Mouse (Mus musculus): ENCODE measurements around the gene Cav1.

Gene Cav1

GRCm38 (mm10) chr6:17317167-17317524 is 11.0 kb downstream of the Cav1 start:
- DNase-seq (ENCODE audit: low read depth, low spot score) = no peak

GRCm38 (mm10) chr6:17317944-17318343 is 11.8 kb downstream of the Cav1 start:
- DNase-seq (ENCODE audit: low read depth, low spot score) = no peak

GRCm38 (mm10) chr6:17321976-17322375 is 15.8 kb downstream of the Cav1 start:
- no peak for DNase-seq (ENCODE audit: low read depth, low spot score)

GRCm38 (mm10) chr6:17327216-17327615 is 21.1 kb downstream of the Cav1 start:
- DNase-seq (ENCODE audit: low read depth, low spot score) = no peak

GRCm38 (mm10) chr6:17329801-17330200 is 23.7 kb downstream of the Cav1 start:
- DNase-seq (ENCODE audit: low read depth, low spot score) = no peak

GRCm38 (mm10) chr6:17337724-17338123 is 31.6 kb downstream of the Cav1 start:
- DNase-seq (ENCODE audit: low read depth, low spot score) = no peak

- DNase-seq (ENCODE audit: low read depth, low spot score) = no peak
Observed at GRCm38 (mm10) chr6:17340406-17340805, 34.3 kb downstream of the Cav1 start.

GRCm38 (mm10) chr6:17348011-17348410 is 41.9 kb downstream of the Cav1 start:
- DNase-seq (ENCODE audit: low read depth, low spot score) = no peak

GRCm38 (mm10) chr6:17350803-17351202 is 44.7 kb downstream of the Cav1 start:
- no peak for DNase-seq (ENCODE audit: low read depth, low spot score)

- peak; percentile 52 for DNase-seq (ENCODE audit: low read depth, low spot score)
Observed at GRCm38 (mm10) chr6:17358896-17359690, 53.0 kb downstream of the Cav1 start.

- peak; percentile 4 for DNase-seq (ENCODE audit: low read depth, low spot score)
Observed at GRCm38 (mm10) chr6:17362771-17363170, 56.6 kb downstream of the Cav1 start.

- no peak for DNase-seq (ENCODE audit: low read depth, low spot score)
Observed at GRCm38 (mm10) chr6:17363446-17364179, 57.5 kb downstream of the Cav1 start.

- DNase-seq (ENCODE audit: low read depth, low spot score) = no peak
Observed at GRCm38 (mm10) chr6:17374326-17374725, 68.2 kb downstream of the Cav1 start.

GRCm38 (mm10) chr6:17377371-17377770 is 71.2 kb downstream of the Cav1 start:
- DNase-seq (ENCODE audit: low read depth, low spot score) = no peak

- no peak for DNase-seq (ENCODE audit: low read depth, low spot score)
Observed at GRCm38 (mm10) chr6:17380102-17380501, 74.0 kb downstream of the Cav1 start.

- no peak for DNase-seq (ENCODE audit: low read depth, low spot score)
Observed at GRCm38 (mm10) chr6:17381690-17382089, 75.6 kb downstream of the Cav1 start.

GRCm38 (mm10) chr6:17385531-17385930 is 79.4 kb downstream of the Cav1 start:
- no peak for DNase-seq (ENCODE audit: low read depth, low spot score)

- no peak for DNase-seq (ENCODE audit: low read depth, low spot score)
Observed at GRCm38 (mm10) chr6:17387991-17388710, 82.0 kb downstream of the Cav1 start.

Data from R1 (cell line).